ENCODE assay signal across 9 mouse cellular contexts in the genomic region with DNA sequence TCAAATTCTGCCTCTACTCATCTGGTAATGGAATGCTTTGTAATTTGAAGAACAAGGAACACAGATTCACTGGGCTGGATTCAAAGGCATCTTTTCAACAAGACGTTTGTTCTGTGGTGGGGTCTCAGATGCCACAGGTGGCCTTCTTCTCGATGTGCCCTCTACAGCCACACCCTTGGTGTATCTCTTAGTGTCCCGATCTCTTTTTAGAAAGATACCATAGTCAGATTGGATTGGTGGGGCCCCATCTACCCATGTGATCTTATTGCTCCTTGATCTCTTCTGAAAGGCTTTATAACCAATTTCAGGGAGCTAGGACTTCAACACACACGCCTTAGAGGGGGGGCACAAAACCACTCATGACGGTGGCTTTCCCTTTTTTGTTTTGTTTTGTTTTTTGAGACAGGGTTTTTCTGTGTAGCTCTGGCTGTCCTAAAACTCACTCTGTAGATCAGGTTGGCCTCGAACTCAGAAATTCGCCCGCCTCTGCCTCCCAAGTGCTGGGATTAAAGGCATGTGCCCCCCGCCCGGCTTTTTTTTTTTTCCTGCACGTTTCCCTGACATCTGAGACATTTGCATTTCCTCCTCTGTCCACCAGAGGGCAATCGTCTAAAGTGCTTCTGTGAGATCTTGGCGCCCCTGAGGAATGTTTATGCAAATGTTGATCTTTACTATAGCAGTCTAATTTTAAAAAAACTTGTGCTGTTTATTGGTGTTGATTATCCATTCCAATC. TPM values are rescaled to one million over a fixed set of nuclear protein-coding genes. Genes with fewer than 3 reads are reported as not detected.
A peak's percentile ranks its signal among the peaks of the same experiment; 100 is the strongest.
DNase-seq lines count a peak whose midpoint lies in the region; ATAC-seq and TF ChIP-seq lines count a peak whose summit lies in the region.
"Had no signal": no experiment of that assay in that cellular context is flagged by ENCODE, and none has a peak within 500 bp of the region (broad histone marks: within the 10 kb centered on the region; RNA-seq: fewer than 3 reads in every experiment).

No protein-coding gene starts in this region.

- H3K27me3 ChIP-seq in hindbrain, embryonic 11.5 days (ENCODE audit: control insufficient read depth, insufficient read depth, low read length): no peaks in the 10 kb centered on the region
- no peaks in the 10 kb centered on the region for H3K27me3 ChIP-seq in hindbrain, embryonic 13.5 days

- H3K27ac ChIP-seq in hindbrain, embryonic 11.5 days (ENCODE audit: low read depth, low read length): no peak overlapping the region
- no peak overlapping the region for H3K27ac ChIP-seq in hindbrain, embryonic 13.5 days
- no peak overlapping the region for H3K27ac ChIP-seq in layer of hippocampus, adult 2 months
- H3K27ac ChIP-seq: macrophage had no signal

- no peak overlapping the region for H3K9ac ChIP-seq in hindbrain, embryonic 11.5 days (ENCODE audit: low read depth, low read length)
- H3K9ac ChIP-seq in hindbrain, embryonic 13.5 days: no peak overlapping the region

- no peaks in the 10 kb centered on the region for H3K36me3 ChIP-seq in hindbrain, embryonic 11.5 days (ENCODE audit: control insufficient read depth, insufficient read depth, low read length)
- no peaks in the 10 kb centered on the region for H3K36me3 ChIP-seq in hindbrain, embryonic 13.5 days

- no peak overlapping the region for H3K4me2 ChIP-seq in hindbrain, embryonic 11.5 days (replicated peaks; ENCODE audit: low read depth, low read length)
- H3K4me2 ChIP-seq in hindbrain, embryonic 13.5 days: no peak overlapping the region

- TF ChIP-seq CTCF in layer of hippocampus, adult 2 months (conservative IDR thresholded peaks at IDR 0.05): peak; percentile 84

- 35% methylated on average over 13 of the region's 13 CpGs for WGBS in hindbrain, embryonic 11.5 days
- WGBS in hindbrain, embryonic 13.5 days: 42% methylated on average over 13 of the region's 13 CpGs

- no peak for ATAC-seq in hindbrain, embryonic 11.5 days (ENCODE audit: low FRiP score)
- ATAC-seq in hindbrain, embryonic 13.5 days (ENCODE audit: low FRiP score): no peak

- DNase-seq in hindbrain, embryonic 11.5 days (ENCODE audit: low spot score): peak; percentile 75
- peak; percentile 21 for DNase-seq in CD4-positive helper T cell, adult 2 months (ENCODE audit: low read depth, low spot score)
- peak; percentile 79 for DNase-seq in R1 (ENCODE audit: low read depth, low spot score)
- peak; percentile 30 for DNase-seq in embryo, embryonic 9.5 days (ENCODE audit: extremely low spot score)
- peak; percentile 47 to 71 for DNase-seq in layer of hippocampus, adult 2 months (ENCODE audit: low spot score in 2 of 2)
- DNase-seq in lung, postnatal 36 days: peak; percentile 85
- peak; percentile 14 for DNase-seq in thymus, postnatal 25 days

- no peaks in the 10 kb centered on the region for H3K9me3 ChIP-seq in hindbrain, embryonic 11.5 days (ENCODE audit: control insufficient read depth, low read length)
- no peaks in the 10 kb centered on the region for H3K9me3 ChIP-seq in hindbrain, embryonic 13.5 days

- H3K4me1 ChIP-seq in hindbrain, embryonic 11.5 days (replicated peaks; ENCODE audit: control insufficient read depth, insufficient read depth, low read length): no peaks in the 10 kb centered on the region
- H3K4me1 ChIP-seq in hindbrain, embryonic 13.5 days (replicated peaks): peaks cover 6% of the 10 kb centered on the region

- no peak overlapping the region for H3K4me3 ChIP-seq in hindbrain, embryonic 11.5 days (ENCODE audit: low read depth, low read length)
- no peak overlapping the region for H3K4me3 ChIP-seq in hindbrain, embryonic 13.5 days
- no peak overlapping the region for H3K4me3 ChIP-seq in layer of hippocampus, adult 2 months

RNA-seq across cellular contexts. Expression of a gene that starts 54.6 kb away (rescaled TPM):
- polyA plus RNA-seq in hindbrain, embryonic 11.5 days (2014; fragmentation: Nextera tagmentation; extraction: Ambion mirVana): 7.1 TPM in 2 replicates
- 14.1 and 14.2 TPM in 2 replicates for polyA plus RNA-seq in hindbrain, embryonic 13.5 days (2015; fragmentation: Nextera tagmentation; extraction: Ambion mirVana)
- total RNA-seq in layer of hippocampus, adult 2 months (2021): 100 to 1,000 TPM; 103 to 107 TPM
- polyA plus RNA-seq: macrophage had no signal

Comparison
In these comparisons a context has a peak if more than half of its experiments do, and no peak if none do; other contexts are left out.
1. DNase-seq: peak in every context shown above with its lines; median percentile 85 in lung, postnatal 36 days; 79 in R1; 75 in hindbrain, embryonic 11.5 days; 59 in layer of hippocampus, adult 2 months; 30 in embryo, embryonic 9.5 days; 21 in CD4-positive helper T cell, adult 2 months; 14 in thymus, postnatal 25 days.